Comparison of ENCODE assay signal across 9 mouse cellular contexts in genomic region chr10:116472579-116472978, GRCm38 (mm10). TPM values are rescaled to one million over a fixed set of nuclear protein-coding genes. Genes with fewer than 3 reads are reported as not detected.
DNase-seq lines count a peak whose midpoint lies in the region; ATAC-seq and TF ChIP-seq lines count a peak whose summit lies in the region.
"Had no signal": no experiment of that assay in that cellular context is flagged by ENCODE, and none has a peak within 500 bp of the region (broad histone marks: within the 10 kb centered on the region; RNA-seq: fewer than 3 reads in every experiment).

No protein-coding gene starts in this region.

- DNase-seq in heart, postnatal 25 days (ENCODE audit: low spot score), result no peak
- no peak for DNase-seq in ES-E14 (ENCODE audit: low read depth, low spot score)
- no peak for DNase-seq in midbrain, embryonic 10.5 days (ENCODE audit: low spot score)
- DNase-seq in right cerebral cortex, postnatal 25 days, result no peak
- DNase-seq in gastrocnemius, adult 8-10 months (ENCODE audit: low spot score in 2 of 2), result no peak
- no peak for DNase-seq in ovary, postnatal 36 days (ENCODE audit: low spot score)

- peak overlapping the region; percentile 98 for H3K4me2 ChIP-seq in heart, embryonic 16.5 days (ENCODE audit: low read depth, low read length)

- H3K4me1 ChIP-seq in heart, embryonic 16.5 days (ENCODE audit: control insufficient read depth, insufficient read depth, low read length), result peaks cover 11% of the 10 kb centered on the region
- no peaks in the 10 kb centered on the region for H3K4me1 ChIP-seq in ES-E14 (ENCODE audit: control insufficient read depth in 2 of 2, insufficient read depth in 2 of 2, low read length in 2 of 2, poor library complexity in 1 of 2)
- H3K4me1 ChIP-seq in midbrain, embryonic 10.5 days, result peaks cover 25% of the 10 kb centered on the region

- 11% methylated on average over 5 of the region's 5 CpGs for WGBS in heart, embryonic 16.5 days
- WGBS in midbrain, embryonic 10.5 days, result 13% methylated on average over 5 of the region's 5 CpGs

- in situ Hi-C loops in ES-E14 (cut with MboI; ENCODE audit: low sequenced_read_pairs in 2 of 2, unreplicated experiment in 2 of 2), result no loop called here

- peak overlapping the region; percentile 79 for H3K4me3 ChIP-seq in heart, embryonic 16.5 days (ENCODE audit: low read length)
- peak overlapping the region; percentile 63 to 87 for H3K4me3 ChIP-seq in ES-E14 (ENCODE audit: insufficient read depth in 1 of 2, low read depth in 1 of 2, low read length in 2 of 2, poor library complexity in 1 of 2, severe bottlenecking in 1 of 2)
- peak overlapping the region; percentile 71 for H3K4me3 ChIP-seq in midbrain, embryonic 10.5 days

- peak overlapping the region; percentile 76 for H3K9ac ChIP-seq in heart, embryonic 16.5 days (ENCODE audit: low read length)
- H3K9ac ChIP-seq in ES-E14 (ENCODE audit: insufficient read depth, low read depth, low read length, poor library complexity, severe bottlenecking), result no peak overlapping the region

- no peaks in the 10 kb centered on the region for H3K27me3 ChIP-seq in heart, embryonic 16.5 days (ENCODE audit: control insufficient read depth, insufficient read depth, low read length)
- H3K27me3 ChIP-seq in midbrain, embryonic 10.5 days (ENCODE audit: low read depth, poor library complexity, severe bottlenecking), result peaks cover 23% of the 10 kb centered on the region

- no peak overlapping the region for H3K27ac ChIP-seq in heart, embryonic 16.5 days (ENCODE audit: low read length)
- no peak overlapping the region for H3K27ac ChIP-seq in ES-E14 (ENCODE audit: insufficient read depth, low read depth, low read length, poor library complexity, severe bottlenecking)
- peak overlapping the region; percentile 89; the same call in 1 of the 2 replicates for H3K27ac ChIP-seq in midbrain, embryonic 10.5 days (replicated peaks)

- intact Hi-C loops in heart, postnatal 25 days (cut with DNase I), result no loop called here

- H3K36me3 ChIP-seq in heart, embryonic 16.5 days (ENCODE audit: control insufficient read depth, insufficient read depth), result no peaks in the 10 kb centered on the region
- H3K36me3 ChIP-seq in ES-E14 (ENCODE audit: control insufficient read depth, insufficient read depth, low read length, poor library complexity, severe bottlenecking), result no peaks in the 10 kb centered on the region
- H3K36me3 ChIP-seq in midbrain, embryonic 10.5 days, result no peaks in the 10 kb centered on the region
- H3K36me3 ChIP-seq: G1E had no signal

- ATAC-seq in heart, embryonic 16.5 days (replicated peaks; ENCODE audit: extremely low read depth, insufficient read depth, low FRiP score), result no peak
- 0 out of 2 replicates have a peak, but pooled peaks have one; percentile 2 for ATAC-seq in granulocyte monocyte progenitor cell, adult 5-6 weeks (replicated peaks; ENCODE audit: poor library complexity, severe bottlenecking)

- peaks cover 3% of the 10 kb centered on the region for H3K9me3 ChIP-seq in heart, embryonic 16.5 days (replicated peaks; ENCODE audit: control insufficient read depth, low read length)
- H3K9me3 ChIP-seq in ES-E14 (ENCODE audit: control insufficient read depth, insufficient read depth, low read depth, low read length), result no peaks in the 10 kb centered on the region
- H3K9me3 ChIP-seq in midbrain, embryonic 10.5 days (replicated peaks), result peaks cover 5% of the 10 kb centered on the region; the same call in 1 of the 2 replicates

TF ChIP-seq in ES-E14, 5 proteins besides CTCF, POLR2A, EP300 and RAD21:
- TF ChIP-seq ZNF384 (IDR thresholded peaks at IDR 0.05; ENCODE audit: low read depth, low read length) (no peak), HCFC1 (IDR thresholded peaks at IDR 0.05; ENCODE audit: borderline replicate concordance, insufficient read depth, low read length) (no peak), ZC3H11A (IDR thresholded peaks at IDR 0.05; ENCODE audit: borderline replicate concordance, low read depth, low read length) (no peak), MAFK (IDR thresholded peaks at IDR 0.05; ENCODE audit: insufficient read depth, low read depth, low read length) (no peak), CHD2 (IDR thresholded peaks at IDR 0.05; ENCODE audit: low read depth, low read length) (no peak)
TF ChIP-seq in ES-E14: peak in this region for 0.

RNA-seq across cellular contexts. Expression of gene Kcnmb4, which starts 1.1 kb away (rescaled TPM):
- polyA plus RNA-seq in heart, embryonic 16.5 days (2015; fragmentation: Nextera tagmentation; extraction: Ambion mirVana), result 3.6 and 4.9 TPM in 2 replicates
- under 1 TPM; 0.29 to 0.67 TPM for total RNA-seq in heart, postnatal 25 days (2021)
- 1.8 and 2.4 TPM in 2 replicates for total RNA-seq in ES-E14 (2012; rRNA removed)
- not detected in 2 replicates for total RNA-seq in granulocyte monocyte progenitor cell, adult 5-6 weeks (2014; fragmentation: Nextera tagmentation)
- not detected in 2 replicates for total RNA-seq in granulocyte monocyte progenitor cell, adult 5-6 weeks (2017)
- 7.5 and 10.6 TPM in 2 replicates for polyA plus RNA-seq in midbrain, embryonic 10.5 days (2016; fragmentation: Nextera tagmentation; extraction: Ambion mirVana)
- total RNA-seq in gastrocnemius, adult 8-10 months (2022), result under 1 TPM in 2 of 4 experiments, not detected in 2; 0.21 to 0.22 TPM
- polyA plus RNA-seq: G1E had no signal
